Comparison of ENCODE assay signal across 29 mouse cellular contexts in the genomic region with DNA sequence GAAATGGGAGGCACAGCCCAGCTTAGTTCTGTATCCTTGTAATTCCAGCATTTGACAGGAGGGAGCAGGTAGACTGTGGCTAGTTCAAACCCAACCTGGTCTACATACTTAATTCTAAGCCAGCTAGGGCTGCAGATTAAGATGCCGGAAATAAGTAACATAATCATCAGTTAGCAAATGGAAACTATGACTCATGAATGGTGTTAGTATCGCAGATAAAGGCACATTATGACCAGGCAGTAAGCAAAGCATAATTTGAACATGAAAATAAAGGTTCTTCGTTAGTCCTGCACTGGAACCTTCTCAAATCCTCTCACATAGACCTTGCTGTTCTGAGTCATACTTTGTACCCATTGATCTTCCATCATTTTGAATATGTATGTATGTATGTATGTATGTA.
DNase-seq lines count a peak whose midpoint lies in the region; ATAC-seq lines count a peak whose summit lies in the region.
"Had no signal": no experiment of that assay in that cellular context is flagged by ENCODE, and none has a peak within 500 bp of the region (broad histone marks: within the 10 kb centered on the region; RNA-seq: fewer than 3 reads in every experiment).

No protein-coding gene starts in this region.

- no peaks in the 10 kb centered on the region for H3K9me3 ChIP-seq in forebrain, embryonic 14.5 days (replicated peaks; ENCODE audit: control insufficient read depth, low read length)
- H3K9me3 ChIP-seq in forebrain, embryonic 12.5 days, result no peaks in the 10 kb centered on the region
- H3K9me3 ChIP-seq: G1E; heart, embryonic 10.5 days; hindbrain, embryonic 13.5 days; limb, embryonic 13.5 days; lung, embryonic 15.5 days; midbrain, embryonic 12.5 days had no signal

- H3K4me3 ChIP-seq in forebrain, embryonic 14.5 days (ENCODE audit: low read depth, low read length), result no peak overlapping the region
- H3K4me3 ChIP-seq in forebrain, embryonic 12.5 days (replicated peaks), result no peak overlapping the region
- H3K4me3 ChIP-seq: erythroblast, embryonic 14.5 days; heart, embryonic 10.5 days; hindbrain, embryonic 13.5 days; layer of hippocampus, adult 2 months; left cerebral cortex, adult 2 months; limb, embryonic 13.5 days; lung, embryonic 15.5 days; midbrain, embryonic 12.5 days had no signal

- ATAC-seq in forebrain, embryonic 14.5 days, result peak; percentile 25; the same call in 1 of the 2 replicates
- no peak for ATAC-seq in forebrain, embryonic 12.5 days (ENCODE audit: low FRiP score)
- peak; percentile 52 for ATAC-seq in inflammation-experienced regulatory T-cells, adult 6 months

- 91% methylated on average over 3 of the region's 3 CpGs for WGBS in forebrain, embryonic 14.5 days
- 85% methylated on average over 3 of the region's 3 CpGs for WGBS in forebrain, embryonic 12.5 days

- H3K27me3 ChIP-seq in forebrain, embryonic 14.5 days (replicated peaks; ENCODE audit: control insufficient read depth, insufficient read depth, low read length), result no peaks in the 10 kb centered on the region
- H3K27me3 ChIP-seq in forebrain, embryonic 12.5 days, result no peaks in the 10 kb centered on the region
- H3K27me3 ChIP-seq: hindbrain, embryonic 13.5 days; lung, embryonic 15.5 days; midbrain, embryonic 12.5 days had no signal

- no peak overlapping the region for H3K9ac ChIP-seq in forebrain, embryonic 14.5 days (ENCODE audit: low read length)
- no peak overlapping the region for H3K9ac ChIP-seq in forebrain, embryonic 12.5 days
- H3K9ac ChIP-seq: hindbrain, embryonic 13.5 days; limb, embryonic 13.5 days; lung, embryonic 15.5 days; midbrain, embryonic 12.5 days had no signal

- no peak overlapping the region for H3K27ac ChIP-seq in forebrain, embryonic 14.5 days (ENCODE audit: low read depth, low read length)
- H3K27ac ChIP-seq in forebrain, embryonic 12.5 days, result no peak overlapping the region
- H3K27ac ChIP-seq: heart, embryonic 10.5 days; hindbrain, embryonic 13.5 days; layer of hippocampus, adult 2 months; left cerebral cortex, adult 2 months; limb, embryonic 13.5 days; lung, embryonic 15.5 days; midbrain, embryonic 12.5 days had no signal

- H3K4me2 ChIP-seq in forebrain, embryonic 14.5 days (ENCODE audit: low read length), result no peak overlapping the region
- no peak overlapping the region for H3K4me2 ChIP-seq in forebrain, embryonic 12.5 days
- H3K4me2 ChIP-seq: hindbrain, embryonic 13.5 days; limb, embryonic 13.5 days; liver, embryonic 11.5 days; lung, embryonic 15.5 days; midbrain, embryonic 12.5 days had no signal

- no peaks in the 10 kb centered on the region; the same call in 1 of the 2 replicates for H3K4me1 ChIP-seq in forebrain, embryonic 14.5 days (ENCODE audit: control insufficient read depth, insufficient read depth, low read length)
- H3K4me1 ChIP-seq in forebrain, embryonic 12.5 days, result peaks cover 4% of the 10 kb centered on the region; the same call in 1 of the 2 replicates
- H3K4me1 ChIP-seq: heart, embryonic 10.5 days; hindbrain, embryonic 13.5 days; lung, embryonic 15.5 days; midbrain, embryonic 12.5 days had no signal

- no peak for DNase-seq in forebrain, embryonic 14.5 days (ENCODE audit: low spot score)
- peak; percentile 1 for DNase-seq in CD4-positive, CD25-positive, alpha-beta regulatory T cell, adult 2 months (ENCODE audit: low read depth, low spot score)
- peak; percentile 6 for DNase-seq in ZHBTc4 (ENCODE audit: low read depth, low spot score)
- DNase-seq in Muller cell, postnatal 12 days (ENCODE audit: inconsistent ontology term), result no peak
- no peak for DNase-seq in kidney, adult 9 months
- DNase-seq: adrenal gland, adult 2 months; adrenal gland, postnatal 36 days; cerebellum, adult 18-20 months; cerebellum, postnatal 10 days; gastrocnemius, postnatal 25 days; heart, adult 11 months; heart, postnatal 36 days; kidney, adult 11 months; kidney, postnatal 36 days; retina, postnatal 1 day; right cerebral cortex, postnatal 25 days; thymus, postnatal 25 days had no signal

- H3K36me3 ChIP-seq in forebrain, embryonic 14.5 days (ENCODE audit: control insufficient read depth, insufficient read depth, low read length), result no peaks in the 10 kb centered on the region
- no peaks in the 10 kb centered on the region for H3K36me3 ChIP-seq in forebrain, embryonic 12.5 days (replicated peaks)
- H3K36me3 ChIP-seq: G1E; heart, embryonic 10.5 days; hindbrain, embryonic 13.5 days; limb, embryonic 13.5 days; lung, embryonic 15.5 days; midbrain, embryonic 12.5 days had no signal

Comparison
In these comparisons a context has a peak if more than half of its experiments do, and no peak if none do; other contexts are left out.
1. DNase-seq: peak in CD4-positive, CD25-positive, alpha-beta regulatory T cell, adult 2 months (single experiment) and ZHBTc4 (single experiment); none in forebrain, embryonic 14.5 days (single experiment), Muller cell, postnatal 12 days (single experiment) and kidney, adult 9 months (single experiment).